Mouse (Mus musculus) limb, embryonic 13.5 days (tissue): ENCODE measurements at regions not wholly inside any gene's neighbourhood (a gene's known extent, or its start where the extent isn't known, plus 50 kb on each side); places are given as distances from the start of the nearest gene placed in this dataset.
A peak's percentile ranks its signal among the peaks of the same experiment; 100 is the strongest.
"Not testable (repeated sequence)": the region's sequence is repeated elsewhere in the genome, so short reads cannot be mapped to it uniquely, and the experiment has no call there.

Experiments used
- ATAC-seq: fragments of 200-750 bp; cut with Nextera tagmentation; 2 replicates; pipeline ENCODE4 v1.8.0; 2017; ENCODE audit warnings: low read depth, moderate number of reproducible peaks, moderate TSS enrichment; ENCODE audit not compliant: low FRiP score
- H3K27ac ChIP-seq: fragments of 300-500 bp; sonication (generic); 2 replicates; pipeline ENCODE4 v1.5.1; 2015; ENCODE audit warnings: inconsistent platforms, mild to moderate bottlenecking, moderate library complexity
- H3K27me3 ChIP-seq: fragments of 300-500 bp; sonication (generic); 2 replicates; pipeline ENCODE4 v1.6.1; 2015; ENCODE audit warnings: mild to moderate bottlenecking, inconsistent platforms
- H3K36me3 ChIP-seq: fragments of 300-500 bp; sonication (generic); 2 replicates; pipeline ENCODE4 v1.6.1; 2015; ENCODE audit warnings: inconsistent platforms, mild to moderate bottlenecking, moderate library complexity
- H3K4me1 ChIP-seq: fragments of 300-500 bp; sonication (generic); 2 replicates; pipeline ENCODE4 v1.6.1; 2015; ENCODE audit warnings: inconsistent platforms
- H3K4me2 ChIP-seq: fragments of 300-500 bp; sonication (generic); replicated peaks from 2 replicates; pipeline ENCODE4 v1.6.1; 2015; ENCODE audit warnings: inconsistent platforms, mild to moderate bottlenecking, moderate library complexity
- H3K4me3 ChIP-seq: fragments of 300-500 bp; sonication (generic); 2 replicates; pipeline ENCODE4 v1.5.1; 2015; ENCODE audit warnings: moderate library complexity, mild to moderate bottlenecking, inconsistent platforms
- H3K9ac ChIP-seq: fragments of 300-500 bp; sonication (generic); 2 replicates; pipeline ENCODE4 v1.6.1; 2015; ENCODE audit warnings: mild to moderate bottlenecking, inconsistent platforms
- H3K9me3 ChIP-seq: fragments of 300-500 bp; sonication (generic); 2 replicates; pipeline ENCODE4 v1.6.1; 2016; ENCODE audit warnings: inconsistent platforms
- WGBS: fragments of 180-500 bp; shearing (Covaris S2); methylation state at CpG from one replicate; pipeline ENCODE4 v1.1.7; 2015; 5-methylcytosine and 5-hydroxymethylcytosine counted together

DNA sequence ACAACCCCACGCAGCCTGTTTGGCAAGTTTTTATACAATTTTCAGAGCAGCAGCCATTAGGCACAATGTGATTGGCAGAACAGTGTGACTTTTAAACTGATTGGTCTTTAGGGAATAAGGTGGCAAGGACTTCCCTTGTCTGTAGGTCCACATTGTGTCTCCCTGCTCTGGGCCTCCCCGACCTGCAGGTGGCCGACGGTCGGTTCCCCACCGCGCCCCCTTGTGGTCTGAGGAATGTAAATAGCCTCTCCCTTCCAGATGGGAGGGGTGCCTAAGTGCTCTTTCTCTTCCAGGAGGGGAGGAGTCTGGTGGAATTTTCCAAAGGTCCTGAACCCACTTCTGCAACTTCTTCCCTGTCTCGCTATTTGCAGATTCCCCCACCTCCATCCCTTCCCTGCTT lies 52.5 kb upstream of the Prr5 start:
- H3K4me1 ChIP-seq, H3K4me3 ChIP-seq, H3K9me3 ChIP-seq, H3K4me2 ChIP-seq, ATAC-seq, H3K27ac ChIP-seq, H3K9ac ChIP-seq, H3K36me3 ChIP-seq: not testable (repeated sequence)
- 9% methylated on average over 8 of the region's 8 CpGs for WGBS
- H3K27me3 ChIP-seq = peaks cover 40% of the 10 kb centered on the region

DNA sequence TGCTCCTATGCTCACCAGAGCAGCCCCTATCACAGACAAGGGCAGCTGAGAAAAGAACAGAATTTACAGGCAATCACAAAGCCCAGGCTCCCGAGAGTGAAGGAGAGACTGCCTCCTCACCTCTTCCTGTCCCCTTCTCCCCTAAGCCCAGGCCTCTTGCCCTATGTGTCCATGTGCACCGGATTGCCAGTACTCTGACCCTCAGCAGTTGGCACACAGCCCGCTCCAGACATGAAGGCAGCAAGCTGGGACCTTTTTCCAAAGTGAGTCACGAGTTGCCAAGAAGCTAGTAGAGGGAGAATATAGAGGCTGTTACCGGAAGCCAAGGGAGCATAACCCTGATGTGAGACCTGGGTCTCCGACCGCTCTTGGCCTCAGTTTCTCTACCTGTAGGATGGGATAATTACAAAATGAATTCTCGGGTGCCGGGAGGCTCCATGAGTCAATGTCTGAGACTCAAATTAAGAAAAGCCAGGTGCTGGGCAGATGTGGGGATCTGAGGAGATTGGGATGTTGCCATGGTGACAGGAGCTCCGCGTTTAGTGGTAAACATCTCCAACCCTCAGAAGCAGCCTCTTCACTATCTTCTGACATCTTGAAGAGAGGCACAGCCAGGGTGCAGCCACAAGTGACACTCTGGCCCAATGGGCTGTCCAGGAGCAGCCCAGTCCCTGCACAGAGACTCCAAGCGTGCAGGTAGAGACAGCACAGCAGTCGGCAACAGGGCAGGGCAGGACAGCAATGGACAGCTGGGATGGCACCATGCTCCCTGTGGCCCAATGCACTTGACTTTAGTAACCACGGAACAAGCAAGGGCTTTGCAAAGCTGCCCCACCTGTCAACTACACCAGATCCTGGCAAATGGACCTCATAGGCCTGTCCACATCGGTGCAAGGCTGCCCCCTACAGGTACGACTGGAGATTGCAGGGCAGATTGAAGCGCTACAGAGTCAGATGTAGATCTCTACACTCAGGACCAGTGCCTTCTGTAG lies 55.6 kb upstream of the Prr5 start:
- 38% methylated on average over 17 of the region's 17 CpGs for WGBS
- H3K27ac ChIP-seq = no peak overlapping the region

DNA sequence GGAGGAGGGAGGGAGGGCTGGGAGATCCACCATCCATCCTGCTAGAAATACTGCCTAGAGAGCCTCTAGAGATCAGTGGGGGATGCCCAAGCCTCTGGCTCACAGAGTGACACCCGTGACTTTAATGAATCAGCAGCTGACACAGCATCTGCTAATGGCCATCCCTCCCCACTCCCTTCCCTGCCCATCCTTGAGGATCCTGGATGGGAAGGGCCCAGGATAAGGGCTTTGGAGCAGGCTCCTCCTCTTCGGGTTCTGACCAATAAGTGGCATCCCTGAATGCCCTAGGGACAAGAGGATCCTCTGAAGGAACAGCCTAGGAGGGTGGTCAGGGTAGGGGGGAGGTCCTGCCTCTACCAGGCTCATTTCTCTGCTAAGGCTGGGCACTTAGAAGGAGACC lies 55.3 kb upstream of the Rtl6 start:
- H3K4me3 ChIP-seq = no peak overlapping the region
- WGBS = 20% methylated on average over 2 of the region's 2 CpGs
- ATAC-seq = no peak
- H3K36me3 ChIP-seq = no peaks in the 10 kb centered on the region
- H3K9me3 ChIP-seq = no peaks in the 10 kb centered on the region
- peaks cover 9% of the 10 kb centered on the region; the same call in 1 of the 2 replicates for H3K4me1 ChIP-seq
- H3K27me3 ChIP-seq = peaks cover 46% of the 10 kb centered on the region
- H3K27ac ChIP-seq = no peak overlapping the region
- H3K9ac ChIP-seq = no peak overlapping the region
- H3K4me2 ChIP-seq = no peak overlapping the region

More for the DNA sequence above, 55.6 kb upstream of the Prr5 start:
- Histone ChIP-seq H3K4me3 (no peak overlapping the region), H3K4me1 (peaks cover 9% of the 10 kb centered on the region; the same call in 1 of the 2 replicates), H3K9ac (no peak overlapping the region), H3K36me3 (no peaks in the 10 kb centered on the region), H3K4me2 (no peak overlapping the region), H3K9me3 (no peaks in the 10 kb centered on the region), H3K27me3 (peaks cover 46% of the 10 kb centered on the region)
- ATAC-seq = peak; percentile 83

DNA sequence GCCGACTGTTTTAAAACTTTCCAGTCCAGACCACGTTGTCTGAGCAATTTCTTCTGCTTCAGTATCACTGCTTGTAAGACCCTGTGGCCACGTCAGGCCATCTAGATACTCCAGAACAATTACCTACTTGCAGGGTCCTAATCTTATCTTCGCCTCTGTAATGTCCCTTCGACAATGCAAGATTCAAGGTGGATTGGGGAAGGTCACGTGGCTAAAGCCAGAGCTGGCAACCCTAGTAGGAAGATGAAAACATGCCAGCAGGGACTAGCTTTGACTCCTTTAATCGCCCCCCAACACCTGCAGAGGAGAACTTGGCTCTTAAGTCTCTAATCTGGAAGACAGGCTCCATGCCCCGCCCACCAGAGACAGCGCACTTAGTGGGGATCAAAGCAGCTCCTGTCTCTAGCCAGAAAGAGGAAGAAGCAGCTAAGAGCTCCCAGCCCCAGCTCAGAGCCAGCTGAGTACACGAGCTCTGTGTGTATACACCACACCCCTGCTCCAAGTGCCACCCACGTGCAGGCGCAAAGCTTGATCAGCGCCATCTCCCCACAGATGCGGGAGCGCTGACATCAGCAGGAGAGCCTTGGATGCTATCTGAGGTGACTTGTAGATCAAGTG lies 52.3 kb upstream of the Rtl6 start:
- Histone ChIP-seq H3K36me3 (no peaks in the 10 kb centered on the region), H3K4me3 (no peak overlapping the region), H3K4me2 (no peak overlapping the region), H3K27ac (no peak overlapping the region), H3K9ac (no peak overlapping the region), H3K9me3 (no peaks in the 10 kb centered on the region), H3K4me1 (peaks cover 9% of the 10 kb centered on the region; the same call in 1 of the 2 replicates), H3K27me3 (peaks cover 35% of the 10 kb centered on the region)
- no peak for ATAC-seq
- 65% methylated on average over 15 of the region's 15 CpGs for WGBS

DNA sequence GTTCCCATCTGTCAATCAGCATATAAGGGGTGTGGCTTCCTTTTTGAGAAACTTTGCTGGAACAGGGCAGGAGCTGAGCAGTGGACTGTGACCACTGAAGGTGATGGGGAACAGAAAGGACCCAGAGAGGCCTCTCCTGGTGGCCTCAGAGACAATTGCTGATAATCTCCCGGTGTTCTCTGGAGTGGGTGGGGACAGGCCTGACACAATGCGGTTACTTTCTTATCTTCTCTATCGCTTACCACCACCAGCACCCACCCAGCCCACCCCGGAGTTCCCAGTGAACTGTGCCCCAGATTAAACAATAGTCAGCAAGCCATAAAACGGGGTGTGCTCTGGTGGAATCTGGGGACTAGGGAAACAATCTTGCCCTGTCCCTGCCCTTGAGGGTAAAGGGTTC lies 51.4 kb upstream of the Rtl6 start:
- Histone ChIP-seq H3K27ac (no peak overlapping the region), H3K9ac (no peak overlapping the region), H3K36me3 (no peaks in the 10 kb centered on the region), H3K27me3 (peaks cover 29% of the 10 kb centered on the region), H3K4me1 (peaks cover 9% of the 10 kb centered on the region; the same call in 1 of the 2 replicates), H3K4me3 (no peak overlapping the region), H3K4me2 (no peak overlapping the region), H3K9me3 (no peaks in the 10 kb centered on the region)
- ATAC-seq = no peak
- 80% methylated on average over 5 of the region's 5 CpGs for WGBS
